Mouse (Mus musculus): ENCODE results near the gene Btbd6. TPM values are rescaled to one million over a fixed set of nuclear protein-coding genes. Genes with fewer than 3 reads are reported as not detected.

The Btbd6 gene
- polyA plus RNA-seq, 1 experiment from 2014 or later: 23.8 TPM

DNA sequence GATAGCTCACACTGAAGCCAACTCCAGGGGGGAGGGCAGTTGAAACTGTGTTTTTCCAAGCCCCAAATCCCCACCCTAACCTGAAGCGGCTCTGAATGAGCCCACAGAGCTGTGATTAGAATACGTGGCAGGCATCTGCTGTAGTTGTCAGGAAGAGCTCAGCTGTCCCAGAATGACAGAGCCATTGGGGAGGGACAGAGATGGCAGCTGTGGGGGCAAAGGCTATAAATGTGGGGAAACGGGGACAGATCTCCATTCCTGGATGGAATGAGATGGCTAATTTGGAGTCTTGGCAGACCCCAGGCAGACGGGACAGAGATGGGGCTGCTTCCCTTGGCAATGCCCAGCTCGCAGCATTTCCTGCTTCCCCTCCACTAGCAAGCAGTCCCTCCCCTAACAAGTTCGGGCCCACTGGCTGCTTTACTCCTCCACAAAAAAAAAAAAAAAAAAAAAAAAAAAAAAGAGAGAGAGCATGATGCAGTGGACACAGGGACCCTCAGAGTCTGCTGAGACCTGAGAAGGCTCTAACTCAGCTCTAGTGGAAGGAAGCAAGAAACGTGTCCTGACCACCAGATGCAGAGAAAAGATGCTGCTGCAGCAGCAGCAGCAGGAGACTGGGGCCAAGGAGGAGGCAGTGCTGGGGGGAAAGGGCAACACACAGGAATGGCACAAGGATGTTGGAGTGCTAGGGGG lies 25.0 kb upstream of the Btbd6 start:
- no peaks in the 10 kb centered on the region for H3K27me3 ChIP-seq (ENCODE audit: control insufficient read depth, insufficient read depth, low read depth, low read length)
- no peak overlapping the region; the same call in 1 of the 2 replicates for H3K9ac ChIP-seq (ENCODE audit: low read length)
- H3K36me3 ChIP-seq (ENCODE audit: control insufficient read depth, insufficient read depth, low read length): no peaks in the 10 kb centered on the region
- H3K4me3 ChIP-seq (ENCODE audit: low read length): no peak overlapping the region
- ATAC-seq (ENCODE audit: low read depth): no peak
- peak overlapping the region; percentile 84 for H3K27ac ChIP-seq (ENCODE audit: low read length)
- 17% methylated on average over 7 of the region's 7 CpGs for WGBS
- peaks cover 21% of the 10 kb centered on the region for H3K4me1 ChIP-seq (replicated peaks; ENCODE audit: control insufficient read depth, insufficient read depth, low read length)
- peak overlapping the region; percentile 87 for H3K4me2 ChIP-seq (ENCODE audit: low read depth, low read length)
- H3K9me3 ChIP-seq (ENCODE audit: control insufficient read depth, low read length): no peaks in the 10 kb centered on the region

DNA sequence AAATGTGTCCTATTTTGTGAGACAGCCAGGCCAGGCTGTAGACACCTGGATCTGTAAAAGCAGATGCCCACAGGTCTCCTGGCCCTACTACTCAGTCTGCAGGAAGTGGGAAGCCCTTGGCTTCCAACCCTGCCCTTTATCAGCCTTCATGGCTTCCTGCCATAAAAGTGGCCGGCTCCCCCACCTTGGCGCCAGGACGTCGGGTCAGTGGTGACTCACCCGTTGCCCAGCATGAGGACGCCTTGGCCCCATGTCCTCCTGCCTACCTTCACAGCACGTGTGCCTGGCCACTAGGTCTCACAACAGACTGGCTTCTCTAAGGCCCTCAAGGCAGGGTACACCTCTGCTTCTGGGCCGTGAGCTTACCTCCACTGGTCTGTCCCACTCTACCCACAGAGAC lies 23.8 kb upstream of the Btbd6 start:
- no peak for ATAC-seq (ENCODE audit: low read depth)
- H3K27ac ChIP-seq (ENCODE audit: low read length): peak overlapping the region; percentile 11; the same call in 1 of the 2 replicates

DNA sequence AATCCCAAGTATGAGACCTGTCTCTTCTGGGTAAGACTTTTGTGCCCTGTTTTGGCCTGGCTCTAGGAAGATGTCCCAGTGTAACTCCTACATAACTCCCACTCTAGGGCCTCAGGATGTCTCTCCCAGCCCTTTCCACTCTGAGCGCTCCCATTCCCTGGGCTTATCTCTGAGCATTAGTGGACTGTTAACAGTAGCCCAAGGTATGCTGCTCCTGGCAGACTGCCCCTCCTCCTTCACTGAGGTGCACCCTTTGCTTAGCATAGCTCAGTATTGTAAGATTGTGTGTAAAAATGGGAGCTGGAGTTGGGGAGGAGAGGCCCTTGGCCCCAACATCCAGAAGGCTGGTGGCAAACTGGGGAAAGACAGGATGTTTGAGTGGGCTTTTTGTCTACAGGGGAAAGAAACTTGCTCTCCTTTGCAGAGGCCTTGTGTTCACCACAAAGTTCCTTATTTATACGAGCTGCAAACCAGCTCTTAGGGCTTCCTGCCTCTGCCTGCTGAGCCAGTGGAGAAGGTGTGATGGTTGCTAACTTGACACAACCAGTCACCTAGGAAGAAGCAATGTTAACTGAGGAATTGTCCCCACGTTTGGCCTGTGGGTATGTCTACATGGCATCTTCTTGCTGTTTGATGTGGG lies 23.2 kb upstream of the Btbd6 start:
- Histone ChIP-seq H3K36me3 (ENCODE audit: control insufficient read depth, insufficient read depth, low read length) (no peaks in the 10 kb centered on the region), H3K27ac (ENCODE audit: low read length) (peak overlapping the region; percentile 11), H3K9ac (ENCODE audit: low read length) (no peak overlapping the region), H3K4me2 (ENCODE audit: low read depth, low read length) (no peak overlapping the region), H3K4me1 (replicated peaks; ENCODE audit: control insufficient read depth, insufficient read depth, low read length) (peaks cover 21% of the 10 kb centered on the region), H3K9me3 (ENCODE audit: control insufficient read depth, low read length) (no peaks in the 10 kb centered on the region), H3K27me3 (ENCODE audit: control insufficient read depth, insufficient read depth, low read depth, low read length) (no peaks in the 10 kb centered on the region), H3K4me3 (ENCODE audit: low read length) (no peak overlapping the region)
- no peak for ATAC-seq (ENCODE audit: low read depth)
- WGBS: 62% methylated on average over 3 of the region's 3 CpGs

More for the DNA sequence above, 23.8 kb upstream of the Btbd6 start:
- no peaks in the 10 kb centered on the region for H3K9me3 ChIP-seq (ENCODE audit: control insufficient read depth, low read length)
- peaks cover 21% of the 10 kb centered on the region for H3K4me1 ChIP-seq (replicated peaks; ENCODE audit: control insufficient read depth, insufficient read depth, low read length)
- H3K9ac ChIP-seq (ENCODE audit: low read length): no peak overlapping the region
- no peak overlapping the region for H3K4me3 ChIP-seq (ENCODE audit: low read length)
- no peaks in the 10 kb centered on the region for H3K27me3 ChIP-seq (ENCODE audit: control insufficient read depth, insufficient read depth, low read depth, low read length)
- WGBS: 38% methylated on average over 8 of the region's 8 CpGs
- H3K36me3 ChIP-seq (ENCODE audit: control insufficient read depth, insufficient read depth, low read length): no peaks in the 10 kb centered on the region
- H3K4me2 ChIP-seq (ENCODE audit: low read depth, low read length): no peak overlapping the region

DNA sequence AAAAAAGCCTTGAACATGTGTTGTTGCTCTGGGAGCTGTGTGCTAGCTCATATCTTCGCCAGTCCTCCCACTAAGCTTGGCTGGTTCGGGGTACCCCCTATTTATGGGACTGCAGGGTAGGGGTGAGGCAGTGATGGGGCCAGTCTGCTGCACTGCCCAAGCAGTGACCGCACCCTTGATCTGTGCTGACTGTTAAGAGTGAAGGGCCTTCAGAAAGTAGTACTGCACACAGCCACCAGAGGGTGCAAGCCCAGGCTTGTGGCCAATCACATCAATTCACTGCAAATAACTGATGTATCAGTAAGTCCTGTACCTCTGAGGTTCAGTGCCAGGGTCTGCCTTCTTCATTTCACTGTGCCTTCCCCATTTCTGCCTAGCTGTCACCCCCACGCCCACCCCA lies 20.5 kb upstream of the Btbd6 start:
- H3K9me3 ChIP-seq (ENCODE audit: control insufficient read depth, low read length): no peaks in the 10 kb centered on the region
- ATAC-seq (ENCODE audit: low read depth): peak; percentile 45; the same call in 1 of the 2 replicates

DNA sequence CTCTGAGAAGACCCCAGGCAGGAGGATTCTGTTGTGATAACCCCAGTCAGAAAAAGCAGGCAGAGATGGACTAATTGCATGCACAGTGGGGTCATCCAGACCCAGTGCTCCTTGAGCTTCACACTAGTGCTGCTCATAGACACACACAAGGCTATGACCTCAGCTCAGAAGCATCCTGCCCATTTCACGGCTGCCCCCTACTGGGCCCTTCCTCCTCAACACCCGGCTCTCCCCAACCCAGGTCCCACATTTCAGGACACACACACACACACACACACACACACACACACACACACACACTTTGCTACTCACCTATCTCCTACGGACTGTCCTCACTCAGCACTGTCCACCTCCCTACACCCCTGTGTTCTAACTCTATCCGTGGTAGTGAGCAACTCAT lies 18.0 kb upstream of the Btbd6 start:
- Histone ChIP-seq H3K9ac (ENCODE audit: low read length) (no peak overlapping the region), H3K36me3 (ENCODE audit: control insufficient read depth, insufficient read depth, low read length) (peaks cover 33% of the 10 kb centered on the region), H3K4me2 (ENCODE audit: low read depth, low read length) (no peak overlapping the region), H3K4me1 (replicated peaks; ENCODE audit: control insufficient read depth, insufficient read depth, low read length) (no peaks in the 10 kb centered on the region), H3K27me3 (ENCODE audit: control insufficient read depth, insufficient read depth, low read depth, low read length) (no peaks in the 10 kb centered on the region), H3K27ac (ENCODE audit: low read length) (no peak overlapping the region), H3K4me3 (ENCODE audit: low read length) (no peak overlapping the region), H3K9me3 (ENCODE audit: control insufficient read depth, low read length) (no peaks in the 10 kb centered on the region)
- WGBS: 34% methylated on average over 3 of the region's 4 CpGs
- peak; percentile 47 for ATAC-seq (ENCODE audit: low read depth)

More for the DNA sequence above, 20.5 kb upstream of the Btbd6 start:
- H3K4me3 ChIP-seq (ENCODE audit: low read length): no peak overlapping the region
- WGBS: 30% methylated on average over 4 of the region's 4 CpGs
- H3K4me1 ChIP-seq (replicated peaks; ENCODE audit: control insufficient read depth, insufficient read depth, low read length): peaks cover 15% of the 10 kb centered on the region
- no peak overlapping the region for H3K4me2 ChIP-seq (ENCODE audit: low read depth, low read length)
- peaks cover 13% of the 10 kb centered on the region for H3K36me3 ChIP-seq (ENCODE audit: control insufficient read depth, insufficient read depth, low read length)
- H3K9ac ChIP-seq (ENCODE audit: low read length): no peak overlapping the region
- H3K27ac ChIP-seq (ENCODE audit: low read length): no peak overlapping the region
- no peaks in the 10 kb centered on the region for H3K27me3 ChIP-seq (ENCODE audit: control insufficient read depth, insufficient read depth, low read depth, low read length)

DNA sequence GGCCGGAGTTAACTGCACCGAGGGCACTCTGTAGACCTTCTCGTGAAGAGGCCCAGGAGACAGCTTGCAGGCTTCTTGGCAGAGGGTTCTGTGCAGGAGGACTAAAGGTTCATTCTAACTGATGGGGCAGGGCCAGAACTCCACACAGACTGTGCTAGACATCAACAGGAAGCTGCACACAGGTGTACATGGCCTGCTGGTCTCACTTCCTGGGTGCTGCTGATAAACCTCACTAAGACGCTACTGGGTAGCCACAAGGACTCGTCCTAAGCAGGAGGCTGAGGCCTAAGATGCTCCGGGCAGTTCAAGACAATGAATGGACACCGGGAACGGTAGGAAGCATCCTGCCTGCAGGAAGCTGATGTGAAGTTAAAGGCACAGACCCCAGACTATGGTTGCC lies 16.9 kb upstream of the Btbd6 start:
- no peaks in the 10 kb centered on the region for H3K4me1 ChIP-seq (replicated peaks; ENCODE audit: control insufficient read depth, insufficient read depth, low read length)
- WGBS: 76% methylated on average over 8 of the region's 8 CpGs
- H3K4me2 ChIP-seq (ENCODE audit: low read depth, low read length): no peak overlapping the region
- peaks cover 43% of the 10 kb centered on the region for H3K36me3 ChIP-seq (ENCODE audit: control insufficient read depth, insufficient read depth, low read length)
- no peak overlapping the region for H3K9ac ChIP-seq (ENCODE audit: low read length)
- ATAC-seq (ENCODE audit: low read depth): no peak
- H3K27me3 ChIP-seq (ENCODE audit: control insufficient read depth, insufficient read depth, low read depth, low read length): no peaks in the 10 kb centered on the region
- no peak overlapping the region for H3K4me3 ChIP-seq (ENCODE audit: low read length)
- H3K9me3 ChIP-seq (ENCODE audit: control insufficient read depth, low read length): no peaks in the 10 kb centered on the region
- H3K27ac ChIP-seq (ENCODE audit: low read length): no peak overlapping the region

DNA sequence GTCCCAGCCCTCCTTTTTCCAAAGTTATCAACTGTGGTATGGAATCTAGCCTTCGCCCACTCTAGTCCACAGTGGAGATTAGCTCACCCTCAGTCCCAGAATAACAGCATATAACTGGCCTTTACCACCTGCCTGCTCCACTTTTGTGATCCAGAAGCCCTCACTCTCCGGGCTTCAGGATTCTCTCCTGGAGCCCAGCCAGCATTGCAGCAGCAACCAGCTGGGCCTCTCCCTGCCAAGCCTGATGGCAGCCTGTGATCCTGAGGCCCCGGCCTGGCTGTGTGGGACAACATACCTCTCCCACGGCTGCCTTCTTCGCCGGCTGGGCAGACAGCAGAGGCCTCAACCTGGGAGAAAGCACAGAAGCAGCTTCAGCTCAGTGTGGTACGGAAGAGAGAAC lies 14.9 kb upstream of the Btbd6 start:
- no peak overlapping the region for H3K4me2 ChIP-seq (ENCODE audit: low read depth, low read length)
- H3K27me3 ChIP-seq (ENCODE audit: control insufficient read depth, insufficient read depth, low read depth, low read length): no peaks in the 10 kb centered on the region
- H3K27ac ChIP-seq (ENCODE audit: low read length): no peak overlapping the region
- H3K9ac ChIP-seq (ENCODE audit: low read length): no peak overlapping the region
- ATAC-seq (ENCODE audit: low read depth): no peak; the same call in 1 of the 2 replicates
- H3K4me1 ChIP-seq (replicated peaks; ENCODE audit: control insufficient read depth, insufficient read depth, low read length): no peaks in the 10 kb centered on the region
- no peak overlapping the region for H3K4me3 ChIP-seq (ENCODE audit: low read length)
- H3K9me3 ChIP-seq (ENCODE audit: control insufficient read depth, low read length): no peaks in the 10 kb centered on the region
- H3K36me3 ChIP-seq (ENCODE audit: control insufficient read depth, insufficient read depth, low read length): peaks cover 58% of the 10 kb centered on the region
- 72% methylated on average over 7 of the region's 7 CpGs for WGBS

DNA sequence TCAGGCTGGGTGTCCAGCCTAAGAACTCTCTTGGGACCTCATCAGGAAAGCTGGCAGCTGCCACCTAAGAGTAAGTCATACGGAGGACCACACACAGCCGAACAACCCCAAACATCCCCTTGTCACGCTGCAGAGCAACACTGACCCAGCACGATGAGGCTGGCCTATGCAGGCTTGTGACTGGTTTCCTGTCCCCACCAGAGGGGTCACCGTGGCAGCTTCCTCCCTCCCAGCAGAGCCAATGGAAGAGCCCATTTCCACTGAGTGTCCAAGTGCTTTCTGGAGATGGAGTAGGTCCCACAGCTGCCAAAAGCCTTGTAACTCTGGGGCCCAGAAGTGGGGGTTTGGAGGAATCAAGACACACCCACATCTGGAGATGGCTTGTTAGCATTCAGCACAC lies 14.4 kb upstream of the Btbd6 start:
- 80% methylated on average over 5 of the region's 5 CpGs for WGBS
- H3K4me3 ChIP-seq (ENCODE audit: low read length): no peak overlapping the region
- H3K27me3 ChIP-seq (ENCODE audit: control insufficient read depth, insufficient read depth, low read depth, low read length): no peaks in the 10 kb centered on the region
- no peaks in the 10 kb centered on the region for H3K9me3 ChIP-seq (ENCODE audit: control insufficient read depth, low read length)
- H3K4me2 ChIP-seq (ENCODE audit: low read depth, low read length): no peak overlapping the region
- H3K27ac ChIP-seq (ENCODE audit: low read length): no peak overlapping the region
- no peaks in the 10 kb centered on the region for H3K4me1 ChIP-seq (replicated peaks; ENCODE audit: control insufficient read depth, insufficient read depth, low read length)
- no peak overlapping the region for H3K9ac ChIP-seq (ENCODE audit: low read length)
- H3K36me3 ChIP-seq (ENCODE audit: control insufficient read depth, insufficient read depth, low read length): peaks cover 60% of the 10 kb centered on the region
- no peak for ATAC-seq (ENCODE audit: low read depth)

DNA sequence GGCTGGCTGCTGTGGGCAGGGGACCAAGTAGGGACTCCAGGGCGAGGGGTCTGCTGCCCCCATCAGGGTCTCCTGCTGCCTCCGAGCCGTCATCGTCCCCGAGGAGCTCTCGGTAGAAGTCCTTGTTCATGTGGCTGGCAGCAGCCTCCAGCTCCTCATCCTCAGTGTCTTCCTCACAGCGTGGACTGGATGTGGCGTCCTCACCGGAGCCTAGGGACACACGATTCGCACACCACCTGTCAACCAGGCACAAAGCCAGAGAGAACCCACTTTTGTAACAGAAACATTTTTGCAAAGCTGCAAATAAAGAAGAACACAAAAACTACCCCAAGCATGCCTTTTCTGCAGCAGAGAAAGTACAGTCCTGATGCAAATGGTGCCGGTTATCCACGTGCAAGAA lies 10.5 kb upstream of the Btbd6 start:
- H3K9ac ChIP-seq (ENCODE audit: low read length): no peak overlapping the region
- H3K36me3 ChIP-seq (ENCODE audit: control insufficient read depth, insufficient read depth, low read length): peaks cover 74% of the 10 kb centered on the region
- no peak overlapping the region for H3K4me3 ChIP-seq (ENCODE audit: low read length)
- H3K4me1 ChIP-seq (replicated peaks; ENCODE audit: control insufficient read depth, insufficient read depth, low read length): no peaks in the 10 kb centered on the region
- H3K4me2 ChIP-seq (ENCODE audit: low read depth, low read length): no peak overlapping the region
- H3K27me3 ChIP-seq (ENCODE audit: control insufficient read depth, insufficient read depth, low read depth, low read length): no peaks in the 10 kb centered on the region
- no peak for ATAC-seq (ENCODE audit: low read depth)
- H3K27ac ChIP-seq (ENCODE audit: low read length): no peak overlapping the region
- WGBS: 89% methylated on average over 13 of the region's 13 CpGs
- H3K9me3 ChIP-seq (ENCODE audit: control insufficient read depth, low read length): no peaks in the 10 kb centered on the region
